Mouse (Mus musculus): Measurements from ENCODE around the gene Rnf38.

DNA sequence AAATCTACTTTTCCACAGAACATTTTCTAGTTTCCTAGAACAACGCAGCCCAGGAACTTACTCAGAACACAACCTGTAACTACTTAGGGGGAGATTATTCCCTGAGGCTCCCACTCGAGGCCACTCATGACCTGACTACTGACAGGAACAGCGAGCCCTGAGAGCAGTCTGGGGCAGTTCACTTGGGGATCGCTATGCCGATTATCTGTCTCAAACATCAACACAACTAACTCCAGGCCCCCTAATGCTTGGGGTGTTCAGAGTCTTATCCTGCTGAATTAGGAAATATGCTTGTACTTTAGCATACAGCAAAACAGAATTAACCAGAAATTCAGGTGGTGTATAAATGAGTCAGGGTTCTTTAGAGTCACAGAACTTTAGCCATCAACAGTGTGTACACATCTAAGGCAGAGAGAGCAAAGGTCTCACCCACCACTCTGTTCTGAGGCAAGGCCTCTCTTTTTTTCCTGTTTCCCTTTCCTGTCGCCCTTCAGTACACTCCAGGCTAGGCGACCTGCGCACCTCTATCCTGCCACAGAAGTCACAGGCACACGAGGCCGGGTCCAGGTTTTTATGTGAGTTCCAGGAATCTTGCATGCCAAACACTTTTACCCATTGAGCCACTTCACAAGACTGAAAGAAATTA lies 16.7 kb downstream of the Rnf38 start:
- no peak for TF ChIP-seq POLR2A (IDR thresholded peaks at IDR 0.05; ENCODE audit: borderline replicate concordance, insufficient read depth, low read length)
- TF ChIP-seq CTCF (IDR thresholded peaks at IDR 0.05; ENCODE audit: borderline replicate concordance, insufficient read depth, low read depth, low read length), result no peak

Data from cerebellum, adult 2 months (tissue).